Mouse (Mus musculus): ENCODE results near the gene Atp5f1.

GRCm38 (mm10) chr3:105910519-105911190, 49.2 kb downstream of the Atp5f1 start:
- TF ChIP-seq CTCF (IDR thresholded peaks at IDR 0.05; ENCODE audit: low read depth, low read length) (no peak), POLR2A (IDR thresholded peaks at IDR 0.05; ENCODE audit: borderline replicate concordance, low read depth, low read length) (no peak)
